Mouse (Mus musculus): Measurements from ENCODE around the gene Hprt. TPM values are rescaled to one million over a fixed set of nuclear protein-coding genes. Genes with fewer than 3 reads are reported as not detected.
"Not testable (repeated sequence)": the region's sequence is repeated elsewhere in the genome, so short reads cannot be mapped to it uniquely, and the experiment has no call there.

The Hprt gene
- 258 and 283 TPM in 2 replicates for polyA plus RNA-seq (2015; fragmentation: Nextera tagmentation; extraction: Ambion mirVana)

- H3K4me1 ChIP-seq (replicated peaks), result no peaks in the 10 kb centered on the region
- H3K9ac ChIP-seq, result peak within 1 kb of the TSS; percentile 73
- H3K4me2 ChIP-seq (replicated peaks), result peak within 1 kb of the TSS; percentile 50
- WGBS, result 18% methylated on average over 71 of the region's 72 CpGs
- no peaks in the 10 kb centered on the region for H3K36me3 ChIP-seq
- no peaks in the 10 kb centered on the region for H3K27me3 ChIP-seq (replicated peaks)
- peak; percentile 97 for ATAC-seq
- H3K4me3 ChIP-seq (replicated peaks), result peak within 1 kb of the TSS; percentile 68
- H3K9me3 ChIP-seq, result no peaks in the 10 kb centered on the region
- peak within 1 kb of the TSS; percentile 94 for H3K27ac ChIP-seq
Measured at GRCm38 (mm10) chrX:52987905-52988783, at the start of gene Hprt. TSS of gene Hprt (plus strand) at chrX:52988137.

- H3K36me3 ChIP-seq, result no peaks in the 10 kb centered on the region
- WGBS, result 79% methylated on average over 5 of the region's 5 CpGs
Measured at GRCm38 (mm10) chrX:52945509-52945908, 42.4 kb upstream of the Hprt start.

GRCm38 (mm10) chrX:52949713-52950112 is 38.2 kb upstream of the Hprt start:
- H3K27me3 ChIP-seq (replicated peaks), result no peaks in the 10 kb centered on the region
- H3K27ac ChIP-seq, result no peak overlapping the region
- no peaks in the 10 kb centered on the region for H3K36me3 ChIP-seq
- H3K9me3 ChIP-seq, result no peaks in the 10 kb centered on the region
- H3K9ac ChIP-seq, result no peak overlapping the region
- ATAC-seq, result no peak
- no peak overlapping the region for H3K4me2 ChIP-seq (replicated peaks)
- H3K4me3 ChIP-seq (replicated peaks), result no peak overlapping the region
- no peaks in the 10 kb centered on the region for H3K4me1 ChIP-seq (replicated peaks)
- WGBS, result 71% methylated on average over 2 of the region's 2 CpGs

More at GRCm38 (mm10) chrX:52945509-52945908, 42.4 kb upstream of the Hprt start:
- peak; percentile 41; the same call in 1 of the 2 replicates for ATAC-seq
- Histone ChIP-seq H3K4me3 (replicated peaks) (no peak overlapping the region), H3K4me2 (replicated peaks) (no peak overlapping the region), H3K9me3 (no peaks in the 10 kb centered on the region), H3K9ac (no peak overlapping the region), H3K27ac (no peak overlapping the region), H3K27me3 (replicated peaks) (no peaks in the 10 kb centered on the region), H3K4me1 (replicated peaks) (no peaks in the 10 kb centered on the region)

- H3K9ac ChIP-seq, result no peak overlapping the region
- no peak overlapping the region for H3K4me3 ChIP-seq (replicated peaks)
- no peaks in the 10 kb centered on the region for H3K9me3 ChIP-seq
- H3K36me3 ChIP-seq, result no peaks in the 10 kb centered on the region
- H3K27ac ChIP-seq, result no peak overlapping the region
- no peak overlapping the region for H3K4me2 ChIP-seq (replicated peaks)
- no peaks in the 10 kb centered on the region for H3K4me1 ChIP-seq (replicated peaks)
- ATAC-seq, result no peak
- 80% methylated on average over 4 of the region's 4 CpGs for WGBS
- H3K27me3 ChIP-seq (replicated peaks), result no peaks in the 10 kb centered on the region
Measured at GRCm38 (mm10) chrX:52956942-52957341, 31.0 kb upstream of the Hprt start.

GRCm38 (mm10) chrX:52961559-52962110 is 26.3 kb upstream of the Hprt start:
- H3K4me2 ChIP-seq (replicated peaks), result no peak overlapping the region
- no peak overlapping the region for H3K27ac ChIP-seq
- ATAC-seq, result no peak
- H3K27me3 ChIP-seq (replicated peaks), result no peaks in the 10 kb centered on the region
- 63% methylated on average over 5 of the region's 5 CpGs for WGBS
- no peaks in the 10 kb centered on the region for H3K4me1 ChIP-seq (replicated peaks)
- H3K4me3 ChIP-seq (replicated peaks), result no peak overlapping the region
- H3K9me3 ChIP-seq, result no peaks in the 10 kb centered on the region
- no peak overlapping the region for H3K9ac ChIP-seq
- H3K36me3 ChIP-seq, result no peaks in the 10 kb centered on the region

GRCm38 (mm10) chrX:52965149-52965548 is 22.8 kb upstream of the Hprt start:
- ATAC-seq, result no peak
- Histone ChIP-seq H3K4me3 (replicated peaks) (no peak overlapping the region), H3K27ac (no peak overlapping the region), H3K36me3 (no peaks in the 10 kb centered on the region), H3K4me1 (replicated peaks) (no peaks in the 10 kb centered on the region), H3K9ac (no peak overlapping the region), H3K27me3 (replicated peaks) (no peaks in the 10 kb centered on the region), H3K4me2 (replicated peaks) (no peak overlapping the region), H3K9me3 (no peaks in the 10 kb centered on the region)
- 83% methylated on average over 2 of the region's 2 CpGs for WGBS

- H3K4me3 ChIP-seq (replicated peaks), result no peak overlapping the region
- ATAC-seq, result peak; percentile 69; the same call in 1 of the 2 replicates
- no peaks in the 10 kb centered on the region for H3K9me3 ChIP-seq
- 43% methylated on average over 3 of the region's 3 CpGs for WGBS
- H3K9ac ChIP-seq, result no peak overlapping the region
- H3K4me1 ChIP-seq (replicated peaks), result no peaks in the 10 kb centered on the region; the same call in 1 of the 2 replicates
- no peaks in the 10 kb centered on the region for H3K36me3 ChIP-seq
- no peak overlapping the region for H3K27ac ChIP-seq
- no peak overlapping the region for H3K4me2 ChIP-seq (replicated peaks)
- H3K27me3 ChIP-seq (replicated peaks), result no peaks in the 10 kb centered on the region
Measured at GRCm38 (mm10) chrX:52971211-52972006, 16.5 kb upstream of the Hprt start.

GRCm38 (mm10) chrX:52972129-52972528 is 15.8 kb upstream of the Hprt start:
- ATAC-seq, result no peak
- 61% methylated on average over 1 of the region's 1 CpGs for WGBS
- no peak overlapping the region for H3K4me2 ChIP-seq (replicated peaks)

GRCm38 (mm10) chrX:52972680-52973079 is 15.3 kb upstream of the Hprt start:
- Histone ChIP-seq H3K36me3 (no peaks in the 10 kb centered on the region), H3K4me3 (replicated peaks) (no peak overlapping the region), H3K4me2 (replicated peaks) (no peak overlapping the region), H3K9me3 (no peaks in the 10 kb centered on the region), H3K9ac (no peak overlapping the region), H3K27ac (no peak overlapping the region), H3K4me1 (replicated peaks) (no peaks in the 10 kb centered on the region; the same call in 1 of the 2 replicates), H3K27me3 (replicated peaks) (no peaks in the 10 kb centered on the region)
- WGBS, result 88% methylated on average over 1 of the region's 1 CpGs
- no peak for ATAC-seq

More at GRCm38 (mm10) chrX:52972129-52972528, 15.8 kb upstream of the Hprt start:
- Histone ChIP-seq H3K36me3 (no peaks in the 10 kb centered on the region), H3K9me3 (no peaks in the 10 kb centered on the region), H3K27ac (no peak overlapping the region), H3K4me1 (replicated peaks) (no peaks in the 10 kb centered on the region; the same call in 1 of the 2 replicates), H3K4me3 (replicated peaks) (no peak overlapping the region), H3K9ac (no peak overlapping the region), H3K27me3 (replicated peaks) (no peaks in the 10 kb centered on the region)

GRCm38 (mm10) chrX:52978576-52978975 is 9.4 kb upstream of the Hprt start:
- Histone ChIP-seq H3K4me1 (replicated peaks) (no peaks in the 10 kb centered on the region), H3K9ac (no peak overlapping the region), H3K4me2 (replicated peaks) (no peak overlapping the region), H3K4me3 (replicated peaks) (no peak overlapping the region), H3K27me3 (replicated peaks) (no peaks in the 10 kb centered on the region), H3K9me3 (no peaks in the 10 kb centered on the region), H3K27ac (no peak overlapping the region), H3K36me3 (no peaks in the 10 kb centered on the region)
- ATAC-seq, result no peak
- WGBS, result 53% methylated on average over 1 of the region's 1 CpGs

- Histone ChIP-seq H3K36me3 (no peaks in the 10 kb centered on the region), H3K27me3 (replicated peaks) (no peaks in the 10 kb centered on the region), H3K27ac (no peak overlapping the region), H3K4me3 (replicated peaks) (no peak overlapping the region), H3K9ac (no peak overlapping the region), H3K4me2 (replicated peaks) (no peak overlapping the region), H3K9me3 (no peaks in the 10 kb centered on the region), H3K4me1 (replicated peaks) (no peaks in the 10 kb centered on the region)
- ATAC-seq, result no peak
- 64% methylated on average over 3 of the region's 3 CpGs for WGBS
Measured at GRCm38 (mm10) chrX:52981378-52981777, 6.6 kb upstream of the Hprt start.

- not testable (repeated sequence) for H3K4me2 ChIP-seq (replicated peaks); H3K36me3 ChIP-seq; H3K4me3 ChIP-seq (replicated peaks); H3K9me3 ChIP-seq; H3K27ac ChIP-seq; H3K27me3 ChIP-seq (replicated peaks); H3K9ac ChIP-seq; ATAC-seq; H3K4me1 ChIP-seq (replicated peaks)
- 81% methylated on average over 5 of the region's 5 CpGs for WGBS
Measured at GRCm38 (mm10) chrX:52994726-52995125, 6.8 kb downstream of the Hprt start.
